Mouse (Mus musculus): Measurements from ENCODE around the gene Ints5. TPM values are rescaled to one million over a fixed set of nuclear protein-coding genes. Genes with fewer than 3 reads are reported as not detected.

Ints5 gene
- polyA plus RNA-seq, 1 experiment from 2014 or later = 46.5 TPM

DNA sequence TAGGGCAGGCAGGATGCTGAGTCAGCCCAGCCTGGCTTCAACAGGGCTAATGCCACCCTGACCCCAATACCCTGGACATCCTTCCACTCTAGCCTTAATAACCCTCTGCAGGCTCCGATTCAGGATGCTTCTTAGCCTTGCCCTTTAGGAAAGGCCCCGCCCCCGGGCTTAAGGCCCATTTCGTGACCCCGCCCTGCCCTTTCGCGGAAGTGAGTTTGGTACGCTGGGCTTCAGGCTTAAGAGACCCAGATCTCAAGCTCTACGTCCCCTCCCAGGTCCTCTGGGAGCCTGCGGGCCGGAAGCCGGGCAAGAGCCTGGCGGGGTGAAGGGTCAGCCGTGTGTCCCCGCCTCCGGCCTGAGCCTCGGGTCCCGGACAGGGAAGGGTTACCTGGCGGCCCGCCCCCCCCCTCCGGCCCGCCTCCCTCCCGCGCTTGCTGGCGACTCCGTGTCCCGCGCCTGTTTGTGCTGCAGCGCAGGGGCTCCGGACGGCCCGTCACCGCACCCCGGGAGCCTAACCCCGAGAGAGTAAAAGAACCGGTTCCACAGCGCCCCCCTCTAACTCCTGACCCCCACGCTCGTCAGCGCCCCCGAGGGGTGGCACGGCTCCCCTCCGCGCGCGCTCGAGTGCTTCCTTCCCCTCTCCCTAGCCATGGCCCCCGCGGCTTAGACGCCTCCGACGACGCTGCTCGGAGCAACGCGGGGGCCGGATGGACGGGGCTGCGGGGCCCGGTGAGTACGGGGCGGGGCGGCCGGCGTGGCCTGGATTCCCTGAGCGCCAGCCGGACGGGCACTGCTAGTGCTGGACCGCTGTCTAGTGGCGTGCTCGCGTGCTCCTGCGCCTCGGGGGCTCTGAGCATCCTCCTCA is 36.7 kb downstream of the Ints5 start, which contains the start of the genes Rom1 and Eml3:
Rom1 (minus strand) TSS at position 133 of the 865 bp plus-strand sequence.
Eml3 (plus strand) TSS at position 329 of the 865 bp plus-strand sequence.
- Histone ChIP-seq H3K27me3 (ENCODE audit: insufficient read depth, low read length) (no peaks in the 10 kb centered on the region), H3K4me1 (ENCODE audit: insufficient read depth) (no peaks in the 10 kb centered on the region), H3K4me2 (peak within 1 kb of the TSS; percentile 82), H3K36me3 (ENCODE audit: insufficient read depth) (peaks cover 48% of the 10 kb centered on the region), H3K27ac (ENCODE audit: low read depth) (peak within 1 kb of the TSS; percentile 82), H3K9ac (peak within 1 kb of the TSS; percentile 79), H3K4me3 (ENCODE audit: low read depth, low read length) (peak within 1 kb of the TSS; percentile 82), H3K9me3 (ENCODE audit: low read depth, low read length) (no peaks in the 10 kb centered on the region)
- peak; percentile 55 for TF ChIP-seq CTCF (IDR thresholded peaks at IDR 0.05; ENCODE audit: low read depth)
- DNase-seq (peak; percentile 88), ATAC-seq (ENCODE audit: insufficient read depth) (peak; percentile 84)
- WGBS = under 1% methylated on average over 72 of the region's 74 CpGs

DNA sequence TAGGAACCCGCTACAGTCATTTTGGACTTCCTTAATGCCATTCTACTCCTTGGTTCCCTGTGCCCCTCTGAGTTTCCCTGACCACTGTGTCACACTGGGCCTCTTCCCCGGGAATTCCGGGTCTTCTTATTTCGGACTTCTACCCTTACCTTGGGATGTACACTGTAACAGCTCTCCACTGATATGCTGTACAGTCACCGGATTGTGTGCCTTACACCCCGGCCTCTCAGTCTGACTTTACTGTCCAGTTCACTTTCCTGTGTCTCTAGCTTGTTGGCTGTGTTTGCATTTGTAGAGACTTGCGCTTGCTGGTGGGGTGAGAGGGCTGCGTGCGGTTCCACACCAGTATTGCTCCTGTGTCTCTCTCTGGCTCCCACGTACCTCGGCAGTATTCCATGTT is 37.3 kb downstream of the Ints5 start:
- WGBS = 3% methylated on average over 11 of the region's 11 CpGs
- H3K27me3 ChIP-seq (ENCODE audit: insufficient read depth, low read length) = no peaks in the 10 kb centered on the region
- peak overlapping the region; percentile 82 for H3K4me3 ChIP-seq (ENCODE audit: low read depth, low read length)
- TF ChIP-seq CTCF (IDR thresholded peaks at IDR 0.05; ENCODE audit: low read depth) = no peak
- H3K9me3 ChIP-seq (ENCODE audit: low read depth, low read length) = no peaks in the 10 kb centered on the region
- DNase-seq = no peak
- H3K4me1 ChIP-seq (ENCODE audit: insufficient read depth) = no peaks in the 10 kb centered on the region
- peak overlapping the region; percentile 82 for H3K4me2 ChIP-seq
- peaks cover 53% of the 10 kb centered on the region for H3K36me3 ChIP-seq (ENCODE audit: insufficient read depth)
- H3K27ac ChIP-seq (ENCODE audit: low read depth) = peak overlapping the region; percentile 82; the same call in 1 of the 2 replicates
- ATAC-seq (ENCODE audit: insufficient read depth) = peak; percentile 28
- H3K9ac ChIP-seq = peak overlapping the region; percentile 79

DNA sequence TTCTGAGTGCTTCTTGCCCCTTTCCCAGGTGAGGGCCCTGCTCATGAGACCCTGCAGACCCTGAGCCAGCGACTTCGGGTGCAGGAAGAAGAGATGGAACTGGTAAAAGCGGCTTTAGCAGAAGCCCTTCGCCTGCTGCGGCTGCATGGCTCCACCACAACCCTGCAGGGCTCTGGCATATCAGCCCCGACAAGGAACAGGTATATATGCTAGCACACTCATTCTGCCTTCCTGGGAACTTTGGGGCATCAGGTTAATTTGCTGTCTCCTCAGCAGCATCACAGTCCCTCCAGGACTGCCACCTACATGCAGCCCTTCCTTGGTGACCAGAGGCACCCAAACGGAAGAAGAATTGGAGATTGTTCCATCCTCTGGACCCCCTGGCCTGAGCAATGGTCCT is 38.0 kb downstream of the Ints5 start:
- Histone ChIP-seq H3K9ac (peak overlapping the region; percentile 79; the same call in 1 of the 2 replicates), H3K27me3 (ENCODE audit: insufficient read depth, low read length) (no peaks in the 10 kb centered on the region), H3K4me1 (ENCODE audit: insufficient read depth) (no peaks in the 10 kb centered on the region), H3K36me3 (ENCODE audit: insufficient read depth) (peaks cover 55% of the 10 kb centered on the region), H3K9me3 (ENCODE audit: low read depth, low read length) (no peaks in the 10 kb centered on the region), H3K4me2 (peak overlapping the region; percentile 82), H3K27ac (ENCODE audit: low read depth) (no peak overlapping the region), H3K4me3 (ENCODE audit: low read depth, low read length) (peak overlapping the region; percentile 82)
- WGBS = 64% methylated on average over 7 of the region's 7 CpGs
- no peak for TF ChIP-seq CTCF (IDR thresholded peaks at IDR 0.05; ENCODE audit: low read depth)
- ATAC-seq (ENCODE audit: insufficient read depth) = no peak
- no peak for DNase-seq

DNA sequence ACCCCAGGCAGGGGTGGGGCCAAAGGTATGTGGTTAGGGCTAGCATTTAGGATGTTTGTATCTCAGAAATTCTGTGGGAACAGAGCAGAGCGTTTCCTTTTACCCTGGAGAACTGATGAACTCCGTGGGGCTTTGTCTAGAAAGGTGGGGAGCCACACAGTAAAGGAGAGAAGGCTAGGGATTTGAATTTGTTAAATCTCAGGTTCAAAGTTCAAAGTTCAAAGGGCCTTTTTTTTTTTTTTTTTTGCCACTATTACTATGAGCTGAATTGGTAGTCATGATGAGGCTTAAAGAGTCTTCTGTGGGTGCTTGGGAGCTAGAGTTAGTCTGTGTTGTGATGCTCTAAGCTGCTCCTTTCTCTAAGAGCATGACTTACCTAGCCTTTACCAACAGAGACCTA is 43.9 kb downstream of the Ints5 start:
- no peak overlapping the region for H3K27ac ChIP-seq (ENCODE audit: low read depth)
- H3K4me2 ChIP-seq = no peak overlapping the region
- no peak for TF ChIP-seq CTCF (IDR thresholded peaks at IDR 0.05; ENCODE audit: low read depth)
- no peaks in the 10 kb centered on the region for H3K4me1 ChIP-seq (ENCODE audit: insufficient read depth)
- ATAC-seq (ENCODE audit: insufficient read depth) (no peak), DNase-seq (no peak)
- no peak overlapping the region for H3K4me3 ChIP-seq (ENCODE audit: low read depth, low read length)
- H3K9ac ChIP-seq = no peak overlapping the region
- no peaks in the 10 kb centered on the region for H3K27me3 ChIP-seq (ENCODE audit: insufficient read depth, low read length)
- peaks cover 66% of the 10 kb centered on the region for H3K36me3 ChIP-seq (ENCODE audit: insufficient read depth)
- no peaks in the 10 kb centered on the region for H3K9me3 ChIP-seq (ENCODE audit: low read depth, low read length)
- 80% methylated on average over 2 of the region's 2 CpGs for WGBS

DNA sequence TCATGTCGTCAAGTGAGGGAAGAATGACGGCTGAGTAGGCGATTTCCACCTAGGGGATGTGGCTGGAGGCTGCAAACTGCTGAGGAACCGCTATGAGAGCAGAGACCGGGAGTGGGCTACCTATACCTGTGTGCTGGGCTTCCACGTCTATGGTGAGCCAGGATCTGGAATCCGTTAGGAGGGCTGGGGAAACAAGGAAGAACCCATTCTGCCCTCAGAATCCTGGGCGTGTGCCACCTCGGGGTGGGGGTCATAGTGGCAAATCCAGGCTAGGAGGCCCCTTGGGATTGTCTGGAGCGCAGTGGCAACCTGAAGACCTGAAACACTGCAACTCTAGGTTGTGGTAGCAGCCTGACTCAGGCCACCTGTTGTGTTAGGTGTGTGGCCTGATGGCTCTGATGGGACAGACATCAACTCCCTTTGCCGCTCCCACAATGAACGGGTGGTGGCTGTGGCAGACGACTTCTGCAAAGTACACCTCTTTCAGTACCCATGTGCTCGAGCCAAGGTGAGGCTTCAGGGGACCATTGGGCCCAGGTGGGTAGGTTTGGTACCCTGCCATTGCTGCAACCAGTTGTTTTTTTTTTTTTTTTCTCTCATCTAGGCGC is 47.8 kb downstream of the Ints5 start:
- 74% methylated on average over 15 of the region's 15 CpGs for WGBS
- Histone ChIP-seq H3K27ac (ENCODE audit: low read depth) (no peak overlapping the region), H3K27me3 (ENCODE audit: insufficient read depth, low read length) (no peaks in the 10 kb centered on the region), H3K4me2 (peak overlapping the region; percentile 82), H3K9ac (peak overlapping the region; percentile 58; the same call in 1 of the 2 replicates), H3K4me1 (ENCODE audit: insufficient read depth) (peaks cover 15% of the 10 kb centered on the region), H3K4me3 (ENCODE audit: low read depth, low read length) (no peak overlapping the region), H3K9me3 (ENCODE audit: low read depth, low read length) (no peaks in the 10 kb centered on the region), H3K36me3 (ENCODE audit: insufficient read depth) (peaks cover 60% of the 10 kb centered on the region)
- ATAC-seq (ENCODE audit: insufficient read depth) (no peak), DNase-seq (no peak)
- no peak for TF ChIP-seq CTCF (IDR thresholded peaks at IDR 0.05; ENCODE audit: low read depth)

DNA sequence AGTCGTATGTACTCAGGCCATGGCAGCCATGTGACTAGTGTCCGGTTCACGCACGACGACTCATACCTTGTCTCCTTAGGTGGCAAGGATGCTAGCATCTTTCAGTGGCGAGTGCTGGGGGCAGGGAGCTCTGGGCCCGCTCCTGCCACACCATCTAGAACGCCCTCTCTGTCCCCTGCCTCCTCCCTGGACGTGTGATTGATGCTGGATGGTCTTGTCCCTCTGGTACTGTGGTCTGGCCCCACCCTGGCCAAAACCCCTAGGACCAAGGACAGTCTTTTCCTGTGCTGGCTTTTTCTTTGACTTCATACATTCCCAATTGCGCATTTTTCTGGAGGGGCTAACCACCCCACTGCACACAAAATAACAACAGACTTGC is 48.3 kb downstream of the Ints5 start:
- H3K4me1 ChIP-seq (ENCODE audit: insufficient read depth) = peaks cover 15% of the 10 kb centered on the region
- TF ChIP-seq CTCF (IDR thresholded peaks at IDR 0.05; ENCODE audit: low read depth) = no peak
- no peaks in the 10 kb centered on the region for H3K9me3 ChIP-seq (ENCODE audit: low read depth, low read length)
- ATAC-seq (ENCODE audit: insufficient read depth) = peak; percentile 34; the same call in 1 of the 2 replicates
- peak overlapping the region; percentile 58 for H3K9ac ChIP-seq
- H3K27ac ChIP-seq (ENCODE audit: low read depth) = peak overlapping the region; percentile 82
- H3K27me3 ChIP-seq (ENCODE audit: insufficient read depth, low read length) = no peaks in the 10 kb centered on the region
- H3K36me3 ChIP-seq (ENCODE audit: insufficient read depth) = peaks cover 62% of the 10 kb centered on the region
- peak overlapping the region; percentile 82 for H3K4me2 ChIP-seq
- WGBS = 34% methylated on average over 10 of the region's 10 CpGs
- no peak for DNase-seq
- H3K4me3 ChIP-seq (ENCODE audit: low read depth, low read length) = peak overlapping the region; percentile 96

Data from lung, embryonic 14.5 days (tissue).